Mouse (Mus musculus): Measurements from ENCODE around the gene Slc22a23. TPM values are rescaled to one million over a fixed set of nuclear protein-coding genes. Genes with fewer than 3 reads are reported as not detected.

The Slc22a23 gene
- polyA plus RNA-seq, 1 experiment from 2014 or later = 28.0 TPM

- 78% methylated on average over 6 of the region's 6 CpGs for WGBS
- H3K27me3 ChIP-seq (ENCODE audit: control insufficient read depth, insufficient read depth, low read length) = no peaks in the 10 kb centered on the region
- H3K9ac ChIP-seq (replicated peaks; ENCODE audit: low read length) = no peak overlapping the region
- no peaks in the 10 kb centered on the region for H3K4me1 ChIP-seq (ENCODE audit: control insufficient read depth, insufficient read depth, low read length)
- no peak for ATAC-seq (ENCODE audit: low FRiP score, low TSS enrichment)
- H3K9me3 ChIP-seq (ENCODE audit: control insufficient read depth, low read length) = no peaks in the 10 kb centered on the region
- no peak overlapping the region for H3K4me2 ChIP-seq (ENCODE audit: low read length)
- DNase-seq = no peak
- no peak overlapping the region for H3K4me3 ChIP-seq (replicated peaks; ENCODE audit: low read depth, low read length)
- no peaks in the 10 kb centered on the region for H3K36me3 ChIP-seq (ENCODE audit: control insufficient read depth, insufficient read depth, low read length)
- no peak overlapping the region; the same call in 1 of the 2 replicates for H3K27ac ChIP-seq (replicated peaks; ENCODE audit: low read depth, low read length)
Measured at GRCm38 (mm10) chr13:34371951-34372869, 27.2 kb upstream of the Slc22a23 start.

DNA sequence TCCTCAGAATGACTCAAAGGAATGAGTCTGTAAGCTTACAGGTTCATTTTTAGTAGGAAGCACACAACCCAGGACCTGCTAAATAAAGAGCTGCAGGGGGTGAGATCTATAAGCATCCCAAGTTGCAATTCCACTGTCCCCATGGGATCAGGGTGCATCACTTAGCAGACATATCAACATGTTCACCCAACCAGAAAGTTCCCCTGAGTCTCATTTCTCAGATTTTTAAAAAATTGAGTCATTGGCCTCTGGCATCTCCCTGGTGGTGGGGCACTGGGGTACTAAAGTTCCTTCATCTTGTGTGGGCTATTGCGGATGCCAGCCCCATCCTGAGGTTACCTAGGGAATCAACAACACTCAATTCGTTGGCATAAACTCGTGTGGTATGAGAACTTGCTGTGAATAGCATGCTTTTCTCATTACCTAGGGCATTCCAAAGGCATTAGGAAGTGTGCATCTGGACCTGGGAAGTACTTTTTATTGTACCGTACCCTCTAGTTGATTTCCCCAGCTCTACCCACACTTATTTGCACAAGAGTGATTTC lies 25.4 kb upstream of the Slc22a23 start:
- ATAC-seq (ENCODE audit: low FRiP score, low TSS enrichment) = no peak
- Histone ChIP-seq H3K4me3 (replicated peaks; ENCODE audit: low read depth, low read length) (no peak overlapping the region), H3K4me2 (ENCODE audit: low read length) (no peak overlapping the region), H3K36me3 (ENCODE audit: control insufficient read depth, insufficient read depth, low read length) (no peaks in the 10 kb centered on the region), H3K9me3 (ENCODE audit: control insufficient read depth, low read length) (no peaks in the 10 kb centered on the region), H3K4me1 (ENCODE audit: control insufficient read depth, insufficient read depth, low read length) (no peaks in the 10 kb centered on the region), H3K27ac (replicated peaks; ENCODE audit: low read depth, low read length) (no peak overlapping the region), H3K27me3 (ENCODE audit: control insufficient read depth, insufficient read depth, low read length) (no peaks in the 10 kb centered on the region), H3K9ac (replicated peaks; ENCODE audit: low read length) (no peak overlapping the region)
- no peak for DNase-seq
- 82% methylated on average over 4 of the region's 4 CpGs for WGBS

GRCm38 (mm10) chr13:34365226-34365625 lies 20.2 kb upstream of the Slc22a23 start:
- ATAC-seq (ENCODE audit: low FRiP score, low TSS enrichment) = no peak
- 84% methylated on average over 1 of the region's 1 CpGs for WGBS

GRCm38 (mm10) chr13:34355656-34356055 lies 10.7 kb upstream of the Slc22a23 start:
- no peaks in the 10 kb centered on the region for H3K36me3 ChIP-seq (ENCODE audit: control insufficient read depth, insufficient read depth, low read length)
- H3K9ac ChIP-seq (replicated peaks; ENCODE audit: low read length) = no peak overlapping the region
- no peak overlapping the region for H3K4me2 ChIP-seq (ENCODE audit: low read length)
- no peaks in the 10 kb centered on the region for H3K9me3 ChIP-seq (ENCODE audit: control insufficient read depth, low read length)
- H3K4me3 ChIP-seq (replicated peaks; ENCODE audit: low read depth, low read length) = no peak overlapping the region
- ATAC-seq (ENCODE audit: low FRiP score, low TSS enrichment) (no peak), DNase-seq (no peak)
- 95% methylated on average over 5 of the region's 5 CpGs for WGBS
- no peaks in the 10 kb centered on the region for H3K4me1 ChIP-seq (ENCODE audit: control insufficient read depth, insufficient read depth, low read length)
- H3K27ac ChIP-seq (replicated peaks; ENCODE audit: low read depth, low read length) = no peak overlapping the region
- no peaks in the 10 kb centered on the region for H3K27me3 ChIP-seq (ENCODE audit: control insufficient read depth, insufficient read depth, low read length)

More at GRCm38 (mm10) chr13:34365226-34365625, 20.2 kb upstream of the Slc22a23 start:
- Histone ChIP-seq H3K36me3 (ENCODE audit: control insufficient read depth, insufficient read depth, low read length) (no peaks in the 10 kb centered on the region), H3K4me2 (ENCODE audit: low read length) (no peak overlapping the region), H3K4me1 (ENCODE audit: control insufficient read depth, insufficient read depth, low read length) (no peaks in the 10 kb centered on the region), H3K27ac (replicated peaks; ENCODE audit: low read depth, low read length) (no peak overlapping the region), H3K27me3 (ENCODE audit: control insufficient read depth, insufficient read depth, low read length) (no peaks in the 10 kb centered on the region), H3K4me3 (replicated peaks; ENCODE audit: low read depth, low read length) (no peak overlapping the region), H3K9me3 (ENCODE audit: control insufficient read depth, low read length) (no peaks in the 10 kb centered on the region), H3K9ac (replicated peaks; ENCODE audit: low read length) (no peak overlapping the region)
- no peak for DNase-seq

DNA sequence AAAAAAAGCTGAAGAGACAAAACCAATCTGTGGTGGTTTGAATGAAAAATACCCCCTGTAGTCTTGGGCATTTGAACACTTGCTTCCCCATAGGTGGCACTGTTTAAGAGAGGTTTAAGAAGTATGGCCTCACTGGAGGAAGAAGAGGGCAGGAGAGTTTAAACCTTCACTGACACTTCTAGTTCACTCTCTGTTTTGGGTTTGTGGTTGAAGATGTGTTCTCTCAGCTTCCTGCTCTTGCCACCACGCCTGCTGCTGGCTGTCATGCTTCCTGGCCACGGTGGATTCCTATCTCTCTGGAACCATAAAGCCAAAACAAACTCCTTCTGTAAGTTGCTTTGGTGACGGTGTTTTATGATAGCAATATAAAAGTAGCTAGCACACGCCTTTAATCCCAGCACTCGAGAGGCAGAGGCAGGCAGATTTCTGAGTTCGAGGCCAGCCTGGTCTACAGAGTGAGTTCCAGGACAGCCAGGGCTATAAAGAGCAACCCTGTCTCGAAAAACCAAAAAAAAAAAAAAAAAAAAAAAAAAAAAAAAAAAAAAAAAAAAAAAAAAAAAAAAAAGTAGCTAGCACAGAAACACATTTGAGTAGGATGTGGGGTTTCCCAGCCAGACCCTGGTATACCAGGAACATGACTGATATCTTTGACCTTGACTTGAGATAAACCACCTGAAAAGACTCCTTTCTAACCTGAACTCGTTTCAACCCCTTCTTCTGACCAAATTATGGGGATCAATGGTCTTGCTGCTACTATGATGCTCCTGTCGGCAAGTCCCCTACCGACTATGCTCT lies 10.0 kb upstream of the Slc22a23 start:
- H3K27me3 ChIP-seq (ENCODE audit: control insufficient read depth, insufficient read depth, low read length) = no peaks in the 10 kb centered on the region
- no peaks in the 10 kb centered on the region for H3K36me3 ChIP-seq (ENCODE audit: control insufficient read depth, insufficient read depth, low read length)
- WGBS = 88% methylated on average over 10 of the region's 10 CpGs
- no peak overlapping the region for H3K27ac ChIP-seq (replicated peaks; ENCODE audit: low read depth, low read length)
- H3K4me2 ChIP-seq (ENCODE audit: low read length) = no peak overlapping the region
- H3K9ac ChIP-seq (replicated peaks; ENCODE audit: low read length) = no peak overlapping the region
- no peaks in the 10 kb centered on the region for H3K9me3 ChIP-seq (ENCODE audit: control insufficient read depth, low read length)
- H3K4me3 ChIP-seq (replicated peaks; ENCODE audit: low read depth, low read length) = no peak overlapping the region
- H3K4me1 ChIP-seq (ENCODE audit: control insufficient read depth, insufficient read depth, low read length) = no peaks in the 10 kb centered on the region
- DNase-seq (no peak), ATAC-seq (ENCODE audit: low FRiP score, low TSS enrichment) (no peak)

- Histone ChIP-seq H3K9ac (replicated peaks; ENCODE audit: low read length) (no peak overlapping the region), H3K36me3 (ENCODE audit: control insufficient read depth, insufficient read depth, low read length) (no peaks in the 10 kb centered on the region), H3K9me3 (ENCODE audit: control insufficient read depth, low read length) (no peaks in the 10 kb centered on the region), H3K4me1 (ENCODE audit: control insufficient read depth, insufficient read depth, low read length) (no peaks in the 10 kb centered on the region), H3K4me2 (ENCODE audit: low read length) (no peak overlapping the region), H3K27ac (replicated peaks; ENCODE audit: low read depth, low read length) (no peak overlapping the region), H3K4me3 (replicated peaks; ENCODE audit: low read depth, low read length) (no peak overlapping the region), H3K27me3 (ENCODE audit: control insufficient read depth, insufficient read depth, low read length) (no peaks in the 10 kb centered on the region)
- DNase-seq (no peak), ATAC-seq (ENCODE audit: low FRiP score, low TSS enrichment) (no peak)
- 89% methylated on average over 7 of the region's 7 CpGs for WGBS
Measured at GRCm38 (mm10) chr13:34353241-34353640, 8.3 kb upstream of the Slc22a23 start.

- DNase-seq (no peak), ATAC-seq (ENCODE audit: low FRiP score, low TSS enrichment) (no peak)
- no peaks in the 10 kb centered on the region for H3K9me3 ChIP-seq (ENCODE audit: control insufficient read depth, low read length)
- H3K4me3 ChIP-seq (replicated peaks; ENCODE audit: low read depth, low read length) = no peak overlapping the region
- no peak overlapping the region for H3K4me2 ChIP-seq (ENCODE audit: low read length)
- no peak overlapping the region for H3K27ac ChIP-seq (replicated peaks; ENCODE audit: low read depth, low read length)
- H3K9ac ChIP-seq (replicated peaks; ENCODE audit: low read length) = no peak overlapping the region
- no peaks in the 10 kb centered on the region for H3K27me3 ChIP-seq (ENCODE audit: control insufficient read depth, insufficient read depth, low read length)
- H3K36me3 ChIP-seq (ENCODE audit: control insufficient read depth, insufficient read depth, low read length) = no peaks in the 10 kb centered on the region
- H3K4me1 ChIP-seq (ENCODE audit: control insufficient read depth, insufficient read depth, low read length) = 0 out of 2 replicates have a peak, but pooled peaks cover 3% of the 10 kb centered on the region
Measured at GRCm38 (mm10) chr13:34351437-34351836, 6.5 kb upstream of the Slc22a23 start.

GRCm38 (mm10) chr13:34347960-34348889 lies 3.2 kb upstream of the Slc22a23 start:
- H3K9me3 ChIP-seq (ENCODE audit: control insufficient read depth, low read length) = no peaks in the 10 kb centered on the region
- no peak for ATAC-seq (ENCODE audit: low FRiP score, low TSS enrichment)

More at GRCm38 (mm10) chr13:34347960-34348889, 3.2 kb upstream of the Slc22a23 start:
- H3K4me1 ChIP-seq (ENCODE audit: control insufficient read depth, insufficient read depth, low read length) = peaks cover 13% of the 10 kb centered on the region
- 71% methylated on average over 7 of the region's 7 CpGs for WGBS
- no peak overlapping the region for H3K9ac ChIP-seq (replicated peaks; ENCODE audit: low read length)
- H3K27me3 ChIP-seq (ENCODE audit: control insufficient read depth, insufficient read depth, low read length) = no peaks in the 10 kb centered on the region
- no peak overlapping the region for H3K4me3 ChIP-seq (replicated peaks; ENCODE audit: low read depth, low read length)
- no peak overlapping the region for H3K27ac ChIP-seq (replicated peaks; ENCODE audit: low read depth, low read length)
- no peak overlapping the region for H3K4me2 ChIP-seq (ENCODE audit: low read length)
- DNase-seq = no peak
- H3K36me3 ChIP-seq (ENCODE audit: control insufficient read depth, insufficient read depth, low read length) = no peaks in the 10 kb centered on the region

Data from midbrain, embryonic 14.5 days (tissue).